Mouse (Mus musculus) liver, embryonic 11.5 days (tissue): ENCODE measurements around the gene Grin2c. TPM values are rescaled to one million over a fixed set of nuclear protein-coding genes. Genes with fewer than 3 reads are reported as not detected.

Source experiments
- ATAC-seq: fragments of 200-750 bp; cut with Nextera tagmentation; replicated peaks from 2 replicates; pipeline ENCODE4 v1.8.0; 2017; ENCODE audit warnings: moderate number of reproducible peaks, mild to moderate bottlenecking, moderate TSS enrichment, moderate library complexity; ENCODE audit not compliant: low FRiP score
- DNase-seq: peaks from one replicate; pipeline ENCODE4 v3.0.0-alpha.2; 2017; ENCODE audit warnings: low spot score
- H3K27ac ChIP-seq: fragments of 300-500 bp; sonication (generic); 2 replicates; pipeline ENCODE4 v1.5.1; 2014; ENCODE audit warnings: mild to moderate bottlenecking, low read depth, low read length, control low read depth
- H3K27me3 ChIP-seq: fragments of 300-500 bp; sonication (generic); replicated peaks from 2 replicates; pipeline ENCODE4 v1.6.1; 2014; ENCODE audit warnings: low read length, mixed read lengths; ENCODE audit not compliant: control insufficient read depth, insufficient read depth
- H3K36me3 ChIP-seq: fragments of 300-500 bp; sonication (generic); 2 replicates; pipeline ENCODE4 v1.6.1; 2014; ENCODE audit warnings: mild to moderate bottlenecking, low read length, moderate library complexity, mixed read lengths; ENCODE audit not compliant: control insufficient read depth, insufficient read depth
- H3K4me1 ChIP-seq: fragments of 300-500 bp; sonication (generic); replicated peaks from 2 replicates; pipeline ENCODE4 v1.6.1; 2014; ENCODE audit warnings: low read length, mixed read lengths; ENCODE audit not compliant: control insufficient read depth, insufficient read depth
- H3K4me2 ChIP-seq: fragments of 300-500 bp; sonication (generic); 2 replicates; pipeline ENCODE4 v1.6.1; 2014; ENCODE audit warnings: mild to moderate bottlenecking, control low read depth, moderate library complexity
- H3K4me3 ChIP-seq: fragments of 300-500 bp; sonication (generic); 2 replicates; pipeline ENCODE4 v1.5.1; 2014; ENCODE audit warnings: low read depth, low read length, control low read depth
- H3K9ac ChIP-seq: fragments of 300-500 bp; sonication (generic); 2 replicates; pipeline ENCODE4 v1.6.1; 2014; ENCODE audit warnings: low read depth, low read length, control low read depth
- H3K9me3 ChIP-seq: fragments of 300-500 bp; sonication (generic); 2 replicates; pipeline ENCODE4 v1.6.1; 2016; ENCODE audit warnings: low read length, inconsistent platforms, mixed read lengths; ENCODE audit not compliant: control insufficient read depth
- WGBS: fragments of 180-500 bp; shearing (Covaris S2); extraction: QIAGEN DNeasy Blood & Tissue Kit; methylation state at CpG from one replicate; pipeline ENCODE4 v1.1.7; 2014; 5-methylcytosine and 5-hydroxymethylcytosine counted together
- polyA plus RNA-seq: library from polyadenylated mRNA; unstranded; fragments of >200 nt; fragmentation: Nextera tagmentation; extraction: Ambion mirVana; gene quantifications from 2 replicates; pipeline ENCODE4 v1.2.1, GENCODE M21; 2014

Grin2c gene
- polyA plus RNA-seq, result 0.75 and 0.89 TPM in 2 replicates

DNA sequence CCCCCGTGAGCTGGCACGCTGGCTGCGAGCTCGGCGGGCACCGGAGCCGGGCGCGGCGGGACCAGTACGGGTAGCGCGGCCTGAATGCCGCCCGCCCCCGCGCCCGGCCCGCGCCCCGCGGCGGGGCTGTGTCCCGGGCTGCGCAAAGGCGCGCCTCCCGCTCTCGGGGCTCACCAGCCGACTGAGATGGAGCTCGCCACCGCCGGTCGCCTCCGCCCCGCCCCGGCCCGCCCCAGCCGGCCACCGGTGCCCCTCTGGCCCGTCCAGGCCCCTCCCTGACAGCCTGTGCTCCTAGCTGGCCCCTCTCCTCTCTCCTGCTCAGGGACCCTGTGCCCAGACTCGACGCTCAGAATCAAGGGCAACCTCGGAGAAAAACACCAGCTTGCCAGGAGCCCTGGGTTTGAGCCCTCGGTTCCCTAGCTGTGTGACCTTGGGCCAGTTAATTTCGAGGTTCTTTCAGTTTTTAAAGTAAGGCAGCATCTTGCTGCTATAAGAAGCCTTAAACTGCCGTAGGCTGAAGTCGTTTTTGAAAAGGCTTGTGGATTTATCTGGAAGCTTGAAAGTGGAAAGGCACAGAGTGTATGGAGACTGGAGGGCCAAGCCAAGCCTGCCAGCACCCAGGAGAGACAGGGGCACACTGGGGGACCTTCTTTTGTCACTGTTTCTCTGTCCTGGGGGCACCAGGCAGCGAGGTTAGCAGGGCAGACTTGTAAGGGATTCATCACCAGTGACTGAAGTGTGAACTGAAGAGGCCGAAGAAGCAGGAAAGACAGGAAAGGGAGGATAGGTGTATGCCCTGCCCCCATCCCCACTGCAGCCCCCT is at the start of gene Grin2c:
Gene Grin2c (minus strand): TSS at position 183 of the 823 bp plus-strand sequence.
- H3K4me2 ChIP-seq, result peak within 1 kb of the TSS; percentile 63
- H3K9ac ChIP-seq, result 0 out of 2 replicates have a peak within 1 kb of the TSS, but pooled peaks have one; percentile 26
- H3K9me3 ChIP-seq, result no peaks in the 10 kb centered on the region
- H3K4me3 ChIP-seq, result peak within 1 kb of the TSS; percentile 43
- WGBS, result 7% methylated on average over 46 of the region's 50 CpGs
- no peak for ATAC-seq
- H3K36me3 ChIP-seq, result no peaks in the 10 kb centered on the region; the same call in 1 of the 2 replicates
- H3K27me3 ChIP-seq, result peaks cover 60% of the 10 kb centered on the region
- H3K4me1 ChIP-seq, result peaks cover 7% of the 10 kb centered on the region; the same call in 1 of the 2 replicates
- no peak within 1 kb of the TSS for H3K27ac ChIP-seq
- no peak for DNase-seq

DNA sequence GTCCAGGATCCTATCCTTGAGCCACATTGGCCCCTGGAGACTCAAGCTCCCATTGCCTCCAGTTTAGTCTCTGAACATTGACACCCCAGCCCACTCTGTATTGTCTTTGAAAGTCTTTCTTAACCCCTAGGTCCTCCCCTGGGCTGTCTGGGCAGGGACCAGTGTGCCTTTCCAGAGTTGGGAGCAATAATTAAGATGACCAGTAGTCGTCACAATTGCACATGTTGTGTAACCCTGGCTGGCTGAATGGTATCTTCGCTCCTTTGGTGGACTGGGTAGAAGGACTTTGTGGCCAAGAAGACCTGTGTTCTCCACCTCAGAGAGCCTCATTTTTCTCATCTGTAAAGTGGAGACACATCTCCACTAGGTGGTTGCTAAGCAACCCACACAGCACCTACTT is 47.2 kb upstream of the Grin2c start:
- Histone ChIP-seq H3K4me3 (no peak overlapping the region), H3K27ac (no peak overlapping the region), H3K9ac (no peak overlapping the region), H3K4me2 (no peak overlapping the region), H3K27me3 (peaks cover 54% of the 10 kb centered on the region), H3K4me1 (peaks cover 3% of the 10 kb centered on the region), H3K36me3 (no peaks in the 10 kb centered on the region), H3K9me3 (no peaks in the 10 kb centered on the region)
- WGBS, result 29% methylated on average over 2 of the region's 2 CpGs
- DNase-seq (no peak), ATAC-seq (no peak)

DNA sequence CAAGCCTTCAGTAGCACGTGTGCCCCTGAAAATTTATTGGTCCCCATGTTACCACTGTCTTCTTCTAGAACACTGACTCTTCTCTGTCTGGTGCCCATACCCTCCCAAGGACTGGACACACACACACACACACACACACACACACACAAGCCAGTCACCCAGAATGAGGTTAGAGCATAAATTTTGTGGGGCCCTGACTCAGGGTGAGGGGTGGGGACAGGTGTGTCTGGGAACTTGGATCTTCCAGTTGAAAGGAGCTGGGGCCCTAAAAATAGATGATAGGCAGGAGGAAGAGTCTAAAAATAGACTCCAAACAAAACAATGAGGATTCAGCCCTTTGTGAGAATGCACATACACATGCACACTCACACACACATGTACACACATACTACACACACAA is 41.7 kb upstream of the Grin2c start:
- Histone ChIP-seq H3K4me1 (0 out of 2 replicates have a peak, but pooled peaks cover 6% of the 10 kb centered on the region), H3K9ac (no peak overlapping the region), H3K9me3 (no peaks in the 10 kb centered on the region), H3K27ac (no peak overlapping the region), H3K27me3 (peaks cover 5% of the 10 kb centered on the region), H3K4me3 (no peak overlapping the region), H3K4me2 (no peak overlapping the region), H3K36me3 (no peaks in the 10 kb centered on the region)
- no peak for ATAC-seq
- WGBS, result 47% methylated on average over 1 of the region's 1 CpGs
- DNase-seq, result no peak

DNA sequence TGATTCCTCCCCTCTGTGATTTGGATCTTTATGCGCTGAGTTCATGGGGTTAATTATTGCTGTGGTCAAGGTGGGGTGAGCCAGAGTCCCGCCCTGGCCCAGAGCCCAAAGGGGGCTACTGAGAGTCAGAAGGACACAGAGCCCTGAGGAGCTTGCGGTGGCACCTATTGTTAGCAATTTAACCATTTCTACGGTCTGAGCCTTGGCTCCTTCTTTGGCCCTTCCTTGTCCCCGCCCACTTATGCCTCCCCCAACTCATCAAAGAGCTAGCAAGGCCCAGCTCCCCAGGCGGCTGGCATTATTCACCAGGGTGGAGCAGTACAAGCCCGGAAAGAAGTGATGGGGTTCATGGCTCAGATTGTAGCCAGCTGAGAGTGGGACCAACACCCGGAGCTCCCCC is 39.8 kb upstream of the Grin2c start, which contains the start of gene Otop2:
Gene Otop2 (plus strand): TSS at position 301 of the 400 bp plus-strand sequence.
- Histone ChIP-seq H3K27me3 (peaks cover 5% of the 10 kb centered on the region), H3K9me3 (no peaks in the 10 kb centered on the region), H3K9ac (no peak within 1 kb of the TSS), H3K4me2 (no peak within 1 kb of the TSS), H3K4me3 (no peak within 1 kb of the TSS), H3K27ac (no peak within 1 kb of the TSS), H3K36me3 (no peaks in the 10 kb centered on the region), H3K4me1 (0 out of 2 replicates have a peak, but pooled peaks cover 6% of the 10 kb centered on the region)
- ATAC-seq (no peak), DNase-seq (no peak)
- 30% methylated on average over 8 of the region's 8 CpGs for WGBS

DNA sequence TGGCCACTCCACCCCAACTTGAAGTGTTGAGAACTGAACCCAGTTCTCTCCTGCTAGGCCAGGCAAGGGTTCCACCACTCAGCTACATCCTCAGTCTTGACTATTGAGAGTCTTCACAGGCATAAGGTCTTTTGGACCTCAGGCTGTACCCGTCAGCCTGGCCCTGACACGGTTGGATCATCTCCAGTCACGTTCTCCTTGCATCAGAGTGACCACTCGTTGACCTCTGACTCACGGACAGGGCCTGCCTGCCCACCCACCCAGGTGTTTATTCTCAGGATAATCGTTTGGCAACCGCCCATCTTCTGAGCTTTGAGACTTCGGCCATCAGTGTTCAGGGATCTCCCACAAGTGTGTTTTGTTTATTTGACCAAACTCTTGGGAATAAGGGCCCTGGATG is 36.1 kb upstream of the Grin2c start:
- no peaks in the 10 kb centered on the region for H3K9me3 ChIP-seq
- no peak overlapping the region for H3K9ac ChIP-seq
- no peaks in the 10 kb centered on the region for H3K36me3 ChIP-seq
- peaks cover 5% of the 10 kb centered on the region for H3K27me3 ChIP-seq
- DNase-seq (no peak), ATAC-seq (no peak)
- no peak overlapping the region for H3K4me2 ChIP-seq
- 0 out of 2 replicates have a peak, but pooled peaks cover 6% of the 10 kb centered on the region for H3K4me1 ChIP-seq
- H3K27ac ChIP-seq, result no peak overlapping the region
- H3K4me3 ChIP-seq, result no peak overlapping the region
- 63% methylated on average over 8 of the region's 8 CpGs for WGBS

DNA sequence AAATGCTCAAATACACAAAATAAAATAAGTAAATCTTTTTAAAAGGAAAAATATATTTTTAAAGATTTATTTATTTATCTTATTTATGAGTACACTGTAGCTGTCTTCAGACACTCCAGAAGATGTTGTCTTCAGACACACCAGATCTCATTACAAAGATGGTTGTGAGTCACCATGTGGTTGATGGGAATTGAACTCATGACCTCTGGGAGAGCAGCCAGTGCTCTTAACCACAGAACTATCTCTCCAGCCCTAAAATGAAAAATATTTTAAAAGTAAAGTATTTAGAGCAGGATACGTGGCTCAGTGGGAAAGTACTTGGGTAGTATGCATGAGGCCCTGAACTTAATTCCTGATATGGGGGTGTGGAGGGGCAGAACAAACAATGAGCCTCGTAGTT is 34.3 kb upstream of the Grin2c start:
- no peak overlapping the region for H3K4me2 ChIP-seq
- H3K4me3 ChIP-seq, result no peak overlapping the region
- no peaks in the 10 kb centered on the region for H3K36me3 ChIP-seq
- ATAC-seq (no peak), DNase-seq (no peak)
- 80% methylated on average over 2 of the region's 2 CpGs for WGBS
- H3K4me1 ChIP-seq, result peaks cover 5% of the 10 kb centered on the region; the same call in 1 of the 2 replicates
- H3K9me3 ChIP-seq, result no peaks in the 10 kb centered on the region
- H3K9ac ChIP-seq, result no peak overlapping the region
- H3K27me3 ChIP-seq, result peaks cover 14% of the 10 kb centered on the region
- H3K27ac ChIP-seq, result no peak overlapping the region

DNA sequence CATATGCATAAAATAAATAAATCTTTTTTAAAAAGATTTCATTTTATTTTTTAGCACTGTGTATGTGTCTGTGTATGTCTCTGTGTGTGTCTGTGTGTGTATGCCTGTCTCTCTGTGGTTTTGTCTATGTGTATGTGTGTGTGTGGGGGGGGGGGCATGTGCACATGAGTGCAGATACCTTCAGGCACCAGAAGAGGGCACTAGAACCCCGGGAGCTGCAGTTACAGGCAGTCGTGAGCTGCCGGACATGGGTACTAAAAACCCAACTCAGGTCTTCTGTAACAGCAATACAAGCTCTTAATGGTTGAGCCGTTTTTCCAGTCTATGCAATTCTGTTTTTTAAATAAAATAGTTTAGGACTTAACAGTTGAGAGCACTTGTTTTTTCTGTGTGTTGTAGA is 33.7 kb upstream of the Grin2c start:
- Histone ChIP-seq H3K27me3 (peaks cover 20% of the 10 kb centered on the region), H3K4me3 (no peak overlapping the region), H3K9ac (no peak overlapping the region), H3K27ac (no peak overlapping the region), H3K9me3 (no peaks in the 10 kb centered on the region), H3K4me1 (peaks cover 3% of the 10 kb centered on the region; the same call in 1 of the 2 replicates), H3K36me3 (no peaks in the 10 kb centered on the region), H3K4me2 (no peak overlapping the region)
- WGBS, result 77% methylated on average over 4 of the region's 4 CpGs
- ATAC-seq, result no peak
- DNase-seq, result no peak

DNA sequence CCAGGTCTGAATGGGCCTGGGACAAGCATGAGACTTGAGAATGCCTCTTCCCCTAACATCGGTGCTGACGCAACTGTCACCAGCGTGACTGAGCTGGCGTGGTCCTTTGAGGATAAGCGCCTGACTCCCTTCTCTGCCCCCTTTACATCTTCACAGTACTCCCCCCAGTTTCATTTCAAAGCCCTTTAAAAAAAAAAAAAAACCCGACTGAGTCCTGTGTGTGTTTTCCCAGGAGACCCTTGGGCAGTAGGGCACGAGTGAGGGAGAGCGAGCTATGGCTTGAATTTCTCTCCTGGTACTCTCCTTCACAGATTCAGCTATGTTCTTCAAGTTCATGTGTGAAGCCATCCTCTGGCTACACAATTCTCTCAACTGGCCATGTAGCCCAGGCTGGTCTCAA is 31.1 kb upstream of the Grin2c start:
- H3K4me1 ChIP-seq, result peaks cover 3% of the 10 kb centered on the region; the same call in 1 of the 2 replicates
- peaks cover 20% of the 10 kb centered on the region for H3K27me3 ChIP-seq
- no peak for DNase-seq
- no peaks in the 10 kb centered on the region for H3K9me3 ChIP-seq
- no peak for ATAC-seq
- H3K27ac ChIP-seq, result no peak overlapping the region
- no peak overlapping the region for H3K9ac ChIP-seq
- H3K4me3 ChIP-seq, result peak overlapping the region; percentile 50; the same call in 1 of the 2 replicates
- no peaks in the 10 kb centered on the region for H3K36me3 ChIP-seq
- WGBS, result 58% methylated on average over 8 of the region's 8 CpGs
- no peak overlapping the region; the same call in 1 of the 2 replicates for H3K4me2 ChIP-seq
